Mouse (Mus musculus) adrenal gland, postnatal 4 days (tissue): Measurements from ENCODE around the gene Gm3183. TPM values are rescaled to one million over a fixed set of nuclear protein-coding genes. Genes with fewer than 3 reads are reported as not detected.
"Not testable (repeated sequence)": the region's sequence is repeated elsewhere in the genome, so short reads cannot be mapped to it uniquely, and the experiment has no call there.

ENCODE experiments used
- DNase-seq, 2 experiments: peaks; one replicate each; pipeline ENCODE4 v3.0.0; 2021 to 2022; ENCODE audit warnings: low spot score in 2 of 2, mixed read lengths in 2 of 2
- long read RNA-seq, 2 experiments: library from polyadenylated mRNA; stranded (forward); transcript quantifications; one replicate each; pipeline ENCODE4 v2.0.0; 2021
- total RNA-seq, 2 experiments: library from RNA; stranded (reverse); gene quantifications; 2 replicates each; pipeline ENCODE4 v1.2.3; 2021

Gene Gm3183
- not detected for total RNA-seq
- long read RNA-seq, experiment 1 = 0 reads
- long read RNA-seq, experiment 2 = 0 reads

DNA sequence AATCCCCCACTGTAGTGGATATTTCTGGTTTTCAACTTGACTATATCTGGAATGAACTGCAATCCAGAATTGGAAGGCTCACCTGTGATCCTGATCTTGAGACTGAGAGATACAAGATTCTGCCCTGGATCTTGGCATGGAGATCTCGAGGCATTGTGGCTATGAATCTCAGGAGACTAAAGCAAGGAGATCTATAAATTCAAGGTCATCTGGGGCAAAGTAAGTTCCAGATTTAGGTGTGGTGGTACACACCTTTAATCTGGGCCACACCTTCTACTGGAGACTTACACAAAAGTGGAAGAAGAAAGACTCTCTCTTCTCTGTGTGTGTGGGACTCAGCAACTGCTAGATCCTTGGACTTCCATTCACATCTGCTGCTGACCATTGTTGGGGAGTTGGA, at the start of gene Gm3183:
TSS of gene Gm3183 (plus strand) at position 301 of the 400 bp plus-strand sequence.
- DNase-seq = not testable (repeated sequence)

Other genes starting within 250 kb of the Gm3183 start
- not detected for gene Gm3147, start 249.1 kb upstream of the Gm3183 start, total RNA-seq
- not detected for gene Gm6509, start 241.5 kb upstream of the Gm3183 start, total RNA-seq
- not detected for gene Gm6205, start 217.1 kb upstream of the Gm3183 start, total RNA-seq
- gene Gm6367, start 123.2 kb downstream of the Gm3183 start, total RNA-seq = not detected
- gene Gm7942, start 241.5 kb downstream of the Gm3183 start, total RNA-seq = not detected